Mouse (Mus musculus) layer of hippocampus, postnatal 14 days (tissue): ENCODE measurements at regions not wholly inside any gene's neighbourhood (a gene's known extent, or its start where the extent isn't known, plus 50 kb on each side); places are given as distances from the start of the nearest gene placed in this dataset.

ENCODE experiments used
- DNase-seq, 2 experiments: peaks; one replicate each; pipeline ENCODE4 v3.0.0; 2021 to 2022; ENCODE audit warnings: low spot score in 2 of 2, mixed read lengths in 1 of 2

DNA sequence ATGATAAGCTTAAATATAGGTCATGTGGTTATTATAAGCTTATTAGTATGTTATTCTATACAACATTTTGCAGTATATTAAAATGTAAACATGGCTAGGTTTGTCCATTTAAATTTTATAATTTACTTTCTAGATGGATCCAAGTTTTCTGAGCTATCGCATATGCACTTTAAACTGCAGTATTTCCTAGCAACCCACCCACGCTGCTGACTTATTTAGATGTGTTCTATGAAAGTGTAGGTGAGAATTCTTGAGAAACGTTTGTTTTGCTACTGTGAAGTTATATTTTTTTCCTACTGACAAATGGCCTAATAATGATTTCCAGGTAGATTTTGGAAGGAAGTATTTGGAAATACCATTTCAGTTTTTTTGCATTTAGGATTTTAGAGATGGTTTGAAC is 308.0 kb downstream of the Gbe1 start:
- DNase-seq: no peak

DNA sequence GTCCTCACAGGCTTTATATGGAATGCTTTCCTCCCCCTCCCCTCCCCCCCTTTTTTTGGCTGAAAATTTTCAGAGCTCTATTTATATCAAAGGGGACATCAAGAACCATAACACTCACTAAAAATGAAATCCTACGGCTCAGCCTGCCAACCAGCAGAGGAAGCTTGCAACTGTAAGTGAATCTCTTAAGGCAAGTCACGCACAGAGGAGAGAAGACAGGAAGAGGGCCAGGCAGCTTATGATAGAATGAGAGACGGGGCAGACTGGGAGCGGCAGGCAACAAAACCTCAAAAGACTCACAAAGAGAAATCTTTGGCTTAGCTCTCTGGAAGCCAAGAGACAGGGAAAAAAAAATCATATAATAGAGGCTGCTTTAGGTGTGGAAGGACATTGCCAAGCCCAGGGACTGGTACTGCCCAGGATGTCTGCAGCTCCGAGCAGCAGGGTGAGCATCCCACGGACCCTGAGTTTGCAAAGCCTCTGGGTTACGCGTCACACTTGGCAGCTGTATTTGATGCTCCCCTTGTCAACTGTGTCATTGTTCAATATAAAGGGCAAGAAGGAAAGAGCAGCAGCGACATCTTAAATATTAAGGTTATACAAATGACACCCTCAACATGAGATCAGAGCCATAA is 330.0 kb downstream of the Gbe1 start:
- no peak for DNase-seq

DNA sequence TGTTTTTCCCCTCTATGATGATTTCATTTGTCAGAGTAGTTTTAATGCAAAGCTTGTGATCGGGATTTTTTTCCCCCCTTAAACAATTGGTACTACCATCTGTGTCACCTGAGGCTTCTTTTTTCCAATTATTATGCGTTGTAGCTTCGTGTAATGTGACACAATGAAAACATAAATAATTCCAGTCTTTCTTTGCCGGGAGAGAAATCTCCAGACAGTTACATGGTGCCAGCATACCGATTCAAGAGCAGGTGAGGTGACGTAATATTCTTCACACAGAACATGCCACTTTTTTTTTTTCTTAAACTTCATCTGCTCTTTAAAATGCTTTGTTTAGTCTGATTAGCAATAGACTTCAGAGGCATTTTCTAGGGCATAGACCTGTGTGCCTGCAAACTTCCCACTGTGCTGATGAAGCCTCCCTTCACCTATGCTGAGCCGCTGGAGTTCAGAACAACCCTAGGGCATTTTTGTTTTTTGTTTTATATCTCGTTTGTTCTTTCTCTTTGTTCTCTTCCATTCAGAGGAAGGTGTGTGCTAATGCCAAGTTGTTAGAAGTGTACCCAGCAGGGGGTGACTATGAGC is 331.0 kb downstream of the Gbe1 start:
- no peak for DNase-seq

DNA sequence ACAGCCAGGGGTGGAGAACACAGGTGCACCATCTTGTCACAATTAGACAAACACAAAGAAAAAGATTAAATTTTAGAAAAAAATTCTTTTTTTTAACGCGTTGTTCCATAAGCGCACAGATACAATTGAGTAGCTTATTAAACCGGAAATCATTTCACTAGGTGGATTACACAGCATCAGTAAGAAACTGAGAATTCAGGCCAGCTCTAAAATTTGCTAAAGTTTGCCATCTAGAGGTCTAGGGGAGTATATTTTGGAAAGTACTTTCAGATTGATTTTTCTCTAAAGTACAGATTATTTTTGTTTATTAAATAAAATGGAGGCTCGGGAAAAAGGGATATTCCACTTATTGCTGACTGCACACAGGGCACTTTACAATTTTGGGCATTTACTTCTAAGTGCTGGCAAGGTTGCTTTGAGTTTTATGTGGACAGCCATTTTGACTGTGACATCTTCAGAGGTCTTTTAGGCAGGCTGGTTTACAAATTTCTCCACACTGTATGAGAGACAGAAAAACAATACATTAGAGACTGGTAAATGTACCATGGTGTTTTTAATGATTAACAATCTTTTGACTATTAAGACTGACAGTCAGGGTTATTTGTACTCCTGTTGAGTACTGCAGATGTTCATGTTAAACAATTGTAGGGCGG is 340.8 kb downstream of the Gbe1 start:
- DNase-seq: peak in 1 of 2 experiments; percentile 54

DNA sequence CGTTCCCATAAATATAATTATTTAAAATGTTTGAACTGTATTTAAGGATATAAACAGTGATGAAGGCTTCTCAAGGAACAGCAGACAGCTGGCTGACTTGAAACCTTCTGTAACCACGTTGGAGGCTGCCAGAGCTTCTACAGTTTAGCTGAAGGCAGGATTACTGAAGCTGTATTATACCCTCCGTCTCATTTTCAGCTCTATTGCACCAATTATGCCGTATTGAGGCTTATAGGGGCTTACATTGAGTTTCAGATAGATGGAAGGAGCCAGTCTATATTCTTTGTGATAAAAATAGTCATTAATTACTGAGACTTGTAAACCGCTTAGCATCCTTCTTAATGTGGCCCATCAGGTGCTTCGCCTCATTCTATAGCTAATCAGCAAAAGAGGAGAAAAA is 376.1 kb downstream of the Gbe1 start:
- DNase-seq: no peak

DNA sequence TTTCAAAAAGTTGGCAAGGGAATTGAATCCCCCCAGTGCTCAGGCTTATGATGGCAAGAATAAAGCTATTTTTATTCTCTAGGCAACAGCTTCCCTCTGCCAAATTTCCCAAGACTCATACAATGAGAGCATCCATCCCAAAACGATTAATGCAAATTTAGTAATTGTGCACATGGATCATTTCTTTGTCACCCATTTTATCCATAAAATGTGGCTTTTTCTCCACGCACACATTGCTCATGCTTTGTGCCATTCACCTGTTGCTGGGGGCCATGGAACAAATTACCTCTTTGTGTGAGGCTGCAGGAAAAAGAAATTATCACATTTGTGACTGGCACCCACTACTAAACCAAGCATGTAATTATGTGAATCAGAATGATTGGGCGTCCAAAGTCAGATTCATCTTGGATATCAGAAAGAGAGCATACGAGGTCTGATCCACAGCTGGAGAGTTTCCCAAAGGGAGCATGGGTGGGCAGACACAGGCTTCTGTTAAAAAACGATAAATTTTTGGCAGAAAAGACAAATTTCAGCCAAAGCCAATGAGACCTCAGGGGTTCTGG is 411.1 kb downstream of the Gbe1 start:
- DNase-seq: peak; percentile 17 to 29

DNA sequence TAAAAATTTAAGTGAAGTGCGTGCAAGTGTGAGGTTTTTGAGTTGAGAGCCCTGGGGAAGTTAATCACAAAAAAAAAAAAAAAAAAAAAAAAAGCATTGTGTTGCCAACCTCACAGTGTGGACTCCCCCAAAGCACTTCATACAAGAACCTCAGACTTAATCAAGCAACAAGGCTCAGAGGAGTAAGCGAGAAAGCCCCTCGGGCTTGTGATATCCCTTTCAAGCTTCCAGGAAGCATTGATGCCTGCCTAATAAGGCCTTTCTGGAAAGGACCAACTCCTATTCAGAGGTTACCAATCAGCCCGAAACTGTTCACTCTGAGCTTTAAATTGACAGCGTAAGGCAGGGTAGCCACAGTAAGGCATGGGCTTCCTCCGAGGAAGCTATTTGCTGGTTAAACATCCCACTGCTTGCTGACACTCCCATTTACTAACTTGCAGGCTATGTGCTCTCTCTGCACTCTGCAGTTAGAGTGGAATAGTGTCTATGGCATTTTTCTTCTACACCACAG is 411.6 kb downstream of the Gbe1 start:
- no peak for DNase-seq

DNA sequence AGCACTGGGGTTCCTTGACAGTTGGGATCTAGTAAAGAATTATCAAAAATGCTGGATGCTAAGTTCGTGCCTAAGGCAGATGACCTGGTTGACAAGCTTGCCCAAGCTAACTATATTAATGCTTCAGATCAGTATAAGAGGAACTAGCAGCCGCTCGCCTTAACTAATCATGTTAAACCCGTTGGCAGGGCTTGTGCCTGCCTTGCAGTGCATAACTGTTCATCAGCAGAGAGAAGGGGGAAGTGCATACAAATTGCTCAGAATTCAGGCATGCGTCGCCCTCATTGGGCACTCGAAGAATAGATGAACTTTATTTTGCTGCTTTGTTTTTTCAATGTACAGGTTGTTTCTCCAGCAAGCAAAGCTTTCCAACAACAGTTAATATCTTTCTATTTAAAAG is 419.3 kb downstream of the Gbe1 start:
- no peak for DNase-seq

DNA sequence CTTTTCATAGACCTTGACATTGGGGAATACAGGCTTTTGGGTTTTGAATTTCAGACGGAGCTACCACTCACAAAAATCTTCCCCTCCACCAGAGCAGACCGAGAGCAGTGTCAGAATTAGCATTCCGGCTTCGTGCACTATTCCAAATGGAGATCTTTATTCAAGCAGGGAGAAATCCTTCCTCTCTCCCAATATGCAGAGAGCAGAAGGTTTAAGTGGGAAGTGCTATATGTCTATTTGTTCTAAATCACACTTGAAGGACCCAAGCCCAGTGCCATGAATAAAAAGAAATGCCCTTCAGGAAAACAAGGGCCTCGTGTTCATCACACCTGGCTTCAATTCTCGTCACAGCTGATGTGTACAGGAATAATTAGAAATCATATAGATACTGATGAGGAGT is 426.3 kb downstream of the Gbe1 start:
- no peak for DNase-seq

DNA sequence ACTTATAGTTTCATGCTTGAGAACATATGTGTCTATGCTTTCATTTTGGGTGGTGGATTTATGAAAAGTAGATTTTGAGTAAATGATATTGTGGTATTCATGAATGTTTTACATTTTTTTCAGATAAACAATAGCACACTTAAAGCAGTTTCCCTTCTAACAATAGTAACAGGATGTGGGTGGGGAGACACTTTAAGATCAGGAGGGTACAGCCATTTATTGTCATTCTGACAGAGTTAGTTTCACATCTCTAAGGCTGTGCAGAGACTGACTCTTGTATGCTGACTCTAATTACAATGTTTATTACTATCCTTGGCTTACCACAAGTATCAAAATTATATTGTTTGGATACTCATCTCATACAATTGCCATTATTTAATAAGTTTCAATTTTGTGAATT is 440.5 kb downstream of the Gbe1 start:
- no peak for DNase-seq

DNA sequence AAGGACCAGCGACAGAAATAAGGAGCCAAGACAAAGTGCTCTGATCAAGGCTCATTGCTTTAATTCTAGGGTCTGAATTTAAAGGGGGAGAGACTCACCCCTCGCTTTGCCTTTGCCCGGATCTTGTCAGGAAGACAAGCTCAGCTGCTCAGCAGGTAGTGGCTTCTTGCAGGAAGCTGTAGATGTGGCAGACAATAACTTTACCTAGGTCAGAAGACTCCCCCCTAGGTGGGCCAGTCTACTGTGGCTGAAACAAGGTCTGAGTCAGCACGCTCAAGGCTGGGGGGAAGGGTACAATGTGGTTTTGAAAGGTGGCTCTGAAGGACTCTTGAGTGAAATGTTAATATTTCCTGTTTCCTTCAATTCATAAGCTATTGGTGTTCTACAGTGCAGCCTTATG is 484.3 kb downstream of the Gbe1 start:
- DNase-seq: no peak

DNA sequence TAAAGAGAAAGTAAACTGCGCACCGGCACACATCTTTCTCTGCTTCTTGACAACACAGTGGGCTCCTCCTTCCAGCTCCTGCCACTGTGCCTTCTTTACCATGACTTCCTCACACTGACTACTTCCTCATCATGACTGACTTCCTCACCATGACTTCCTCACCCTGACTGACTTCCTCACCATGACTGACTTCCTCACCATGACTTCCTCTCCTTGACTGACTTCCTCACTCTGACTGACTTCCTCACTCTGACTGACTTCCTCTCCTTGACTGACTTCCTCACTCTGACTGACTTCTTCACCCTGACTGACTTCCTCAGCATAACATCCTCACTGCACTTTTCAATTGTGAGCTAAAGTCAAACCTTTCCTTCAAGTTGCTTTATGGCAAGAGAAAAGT is 489.8 kb downstream of the Gbe1 start:
- DNase-seq: no peak

DNA sequence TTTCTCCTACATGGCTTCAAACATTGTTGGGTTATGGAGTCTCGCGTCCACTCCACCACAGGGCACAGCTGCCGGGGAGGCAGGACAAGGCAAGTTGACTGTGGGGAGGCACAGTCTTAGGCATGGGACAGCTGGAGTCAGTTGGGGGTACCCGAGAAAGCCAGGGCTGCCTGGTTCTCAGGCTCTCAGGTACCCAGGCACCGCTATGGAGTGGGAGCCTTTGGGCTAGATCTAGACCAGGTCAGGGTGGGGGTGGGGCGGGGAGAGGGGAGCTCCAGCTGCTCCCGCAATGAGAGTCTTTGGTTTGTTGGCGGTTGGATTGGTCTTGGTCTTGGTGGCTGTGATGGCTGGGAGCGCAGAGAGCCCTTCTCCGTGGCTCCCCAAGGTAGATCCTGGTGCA is 512.2 kb downstream of the Gbe1 start:
- DNase-seq: no peak

DNA sequence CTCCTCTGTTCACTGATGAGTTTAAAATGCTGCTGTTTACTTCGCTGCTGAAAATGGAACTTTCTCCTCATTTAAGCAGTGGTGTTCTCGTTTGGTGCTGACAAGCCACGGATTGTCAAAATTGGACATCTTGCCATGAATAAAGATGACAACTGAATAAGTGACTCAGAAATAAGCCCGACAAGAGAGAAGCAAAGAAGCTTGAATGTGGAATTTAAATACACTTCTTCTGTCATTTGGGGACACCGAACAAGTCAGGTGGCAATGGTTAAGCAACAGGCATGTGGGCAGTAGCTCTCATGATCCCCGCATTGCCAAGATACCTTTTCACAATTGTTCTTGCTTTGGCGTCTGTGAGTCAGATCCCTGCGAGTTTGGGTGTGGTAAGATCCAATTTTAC is 521.3 kb downstream of the Gbe1 start:
- DNase-seq: peak in 1 of 2 experiments; percentile 51

DNA sequence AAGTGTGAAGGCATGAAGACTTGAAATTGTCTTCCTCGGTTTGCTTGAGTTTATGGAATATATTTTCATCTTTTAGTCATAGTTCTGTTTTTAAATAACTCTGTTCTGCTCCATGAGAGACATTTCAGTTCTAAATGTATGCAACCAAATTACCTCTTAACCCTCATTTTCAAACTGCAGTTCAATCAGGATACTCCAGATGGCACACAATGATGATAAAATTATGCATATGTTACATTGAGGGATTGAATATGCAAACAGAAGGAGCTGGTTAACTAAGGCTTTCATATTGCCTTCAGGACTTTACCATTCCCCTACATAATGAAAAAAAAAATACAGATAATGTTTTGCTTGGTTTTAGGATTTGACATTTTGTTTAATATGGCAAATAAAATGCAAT is 524.4 kb downstream of the Gbe1 start:
- DNase-seq: peak in 1 of 2 experiments; percentile 37

DNA sequence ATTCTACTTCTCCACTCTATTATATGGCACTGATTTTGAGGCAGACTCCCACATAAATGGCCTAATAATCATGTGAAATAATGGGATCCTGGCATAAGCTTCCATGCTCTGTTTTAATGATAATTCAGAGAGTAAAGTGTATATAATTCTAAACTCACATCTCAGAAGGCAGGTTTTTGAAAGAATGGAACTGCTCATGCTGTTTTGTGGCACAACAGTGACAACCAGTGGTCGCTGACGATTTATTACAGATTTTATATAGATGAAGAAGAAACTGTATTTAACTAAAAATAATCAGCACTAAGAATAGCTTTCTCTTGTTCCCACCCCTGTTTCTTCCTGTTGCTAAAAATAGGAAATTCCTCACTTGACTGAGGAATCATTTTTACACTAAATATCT is 554.5 kb downstream of the Gbe1 start:
- DNase-seq: peak in 1 of 2 experiments; percentile 72

DNA sequence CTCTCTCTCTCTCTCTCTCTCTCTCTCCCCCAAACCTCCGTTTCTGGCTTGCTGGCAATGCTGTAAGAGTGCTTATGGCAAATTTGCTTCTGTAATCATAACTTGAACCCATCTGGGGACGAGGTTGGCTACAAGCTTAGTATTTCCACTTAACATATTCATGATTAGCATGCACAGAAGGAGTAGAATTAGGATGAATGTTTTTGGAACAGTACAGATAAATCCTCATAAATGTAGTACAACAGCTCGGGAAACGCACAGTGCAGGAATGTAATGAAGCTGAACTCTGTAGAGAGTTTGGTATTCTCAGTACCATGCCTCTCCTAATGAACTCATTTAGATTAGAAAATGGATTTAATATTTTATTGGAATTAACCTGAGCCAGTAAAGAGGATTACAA is 555.5 kb downstream of the Gbe1 start:
- peak in 1 of 2 experiments; percentile 19 for DNase-seq

DNA sequence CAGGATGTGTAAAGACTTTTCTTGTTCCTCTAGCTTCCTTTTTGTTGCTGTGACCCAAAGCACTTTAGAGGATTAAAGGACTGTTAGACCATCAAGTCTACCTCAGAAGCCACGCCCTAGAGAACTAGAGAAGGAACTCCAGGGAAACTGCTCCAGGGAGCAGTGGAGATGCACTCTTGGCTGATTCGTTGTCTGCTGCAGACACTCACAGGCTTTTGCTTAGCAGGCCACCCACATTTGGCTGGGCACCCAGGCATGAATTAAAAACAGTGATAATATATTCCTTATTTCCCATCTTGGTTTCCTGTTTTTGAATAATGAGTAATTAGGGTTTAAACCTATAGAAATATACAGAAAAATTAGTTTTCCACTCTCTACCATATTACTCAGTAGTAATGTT is 560.3 kb downstream of the Gbe1 start:
- DNase-seq: no peak

DNA sequence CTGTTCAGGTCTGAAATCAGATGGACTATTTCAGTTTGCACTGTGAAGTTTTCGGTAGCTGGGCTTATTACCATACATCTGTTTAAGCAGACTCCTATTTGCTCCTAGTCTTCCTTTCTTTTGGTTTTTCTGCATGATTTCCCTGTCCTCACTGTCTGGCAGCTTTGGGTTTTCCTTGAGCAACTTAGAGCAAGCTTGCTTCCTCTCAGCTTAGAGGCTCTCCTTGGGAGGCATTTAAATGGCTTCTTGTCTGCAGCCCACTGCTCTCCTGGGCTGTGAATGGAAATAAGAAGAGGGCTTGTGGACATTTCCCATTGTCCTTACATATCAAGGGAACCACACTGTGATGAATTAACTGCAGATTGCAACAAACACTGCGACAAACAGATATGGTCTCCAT is 566.9 kb downstream of the Gbe1 start:
- peak; percentile 10 to 12 for DNase-seq

DNA sequence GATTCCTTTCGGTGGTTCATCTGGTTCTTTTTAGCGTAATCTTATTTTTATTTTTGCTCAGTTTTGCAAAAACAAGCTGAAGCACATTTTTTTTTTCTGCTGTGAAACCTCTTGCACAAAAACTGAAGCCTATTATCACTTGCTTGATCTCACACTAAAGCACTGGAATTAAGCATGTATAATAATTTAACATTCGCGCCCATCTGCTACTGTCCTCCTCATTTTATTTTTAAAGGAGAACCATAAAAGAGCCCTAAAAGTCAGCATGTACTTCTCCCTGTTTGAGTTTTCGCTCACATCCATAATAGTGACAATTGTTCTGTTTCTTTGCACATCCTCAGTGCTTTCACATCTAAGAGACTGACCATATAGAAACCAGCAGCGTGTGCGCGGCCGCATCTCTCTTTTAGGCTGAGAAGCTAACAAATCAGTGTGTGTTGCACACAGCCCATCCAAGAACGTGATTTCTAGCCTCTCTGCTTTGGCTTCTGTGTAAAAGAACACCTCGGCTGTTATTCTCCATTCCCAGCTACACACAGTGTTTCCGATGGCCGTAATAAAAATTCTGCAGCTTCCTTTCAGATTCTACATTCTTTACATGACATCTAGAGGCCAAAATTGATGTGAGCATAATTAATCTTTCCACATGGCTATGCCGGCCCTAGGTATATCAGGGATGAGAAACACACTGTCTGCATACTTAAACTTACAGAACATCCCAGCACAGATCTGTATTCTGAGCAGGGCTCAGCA is 567.5 kb downstream of the Gbe1 start:
- DNase-seq: peak; percentile 6 to 13

DNA sequence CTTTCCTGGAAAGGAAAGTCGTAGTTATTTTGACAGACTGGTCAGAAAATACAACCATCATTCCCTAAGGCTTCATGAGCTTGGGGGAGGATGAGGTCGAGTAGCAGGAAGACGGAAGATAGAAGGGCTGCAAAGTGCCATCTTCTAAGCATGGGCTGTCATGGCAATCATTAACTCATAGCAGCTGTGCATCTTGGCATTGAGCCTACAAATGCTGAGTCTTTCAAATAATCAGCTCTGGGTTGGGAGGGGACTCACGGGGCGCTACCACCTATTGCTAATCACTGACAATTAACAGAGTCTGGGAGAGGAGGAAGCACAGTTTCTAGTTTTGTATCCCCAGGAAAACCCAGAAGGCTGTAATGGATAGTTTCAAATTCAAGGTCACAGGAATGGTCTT is 586.3 kb downstream of the Gbe1 start:
- DNase-seq: no peak

DNA sequence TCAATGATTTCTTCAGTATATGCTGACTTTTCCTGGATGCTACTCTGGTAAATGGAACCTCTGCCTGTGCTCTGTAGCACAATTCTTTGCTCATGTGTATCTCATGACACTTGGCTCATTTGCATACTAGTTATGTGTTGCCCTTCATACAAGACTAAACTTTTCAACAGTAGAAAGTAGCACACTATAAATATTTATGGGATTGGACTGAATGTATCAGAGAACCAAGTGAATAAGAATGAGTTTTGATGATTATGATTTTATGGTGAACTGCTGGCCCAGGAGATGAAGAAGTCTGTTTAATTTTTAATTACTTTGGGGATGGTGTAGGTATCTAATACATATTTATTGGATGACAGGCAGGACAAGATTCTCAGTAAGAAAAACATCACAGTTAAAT is 606.3 kb downstream of the Gbe1 start:
- no peak for DNase-seq
